Mouse (Mus musculus) left cerebral cortex, adult 8-10 months (tissue): ENCODE results near the gene Sbk2. TPM values are rescaled to one million over a fixed set of nuclear protein-coding genes. Genes with fewer than 3 reads are reported as not detected.
A peak's percentile ranks its signal among the peaks of the same experiment; 100 is the strongest.

Experiments
- DNase-seq, 2 experiments: peaks; one replicate each; pipeline ENCODE4 v3.0.0; 2022; ENCODE audit warnings: low spot score in 2 of 2
- total RNA-seq, 4 experiments: library from RNA; stranded (reverse); gene quantifications; 2 replicates each; pipeline ENCODE4 v1.2.4; 2022

Sbk2 gene
- total RNA-seq, 4 experiments from 2014 or later, result 0.16 to 0.68 (median 0.26) TPM

DNA sequence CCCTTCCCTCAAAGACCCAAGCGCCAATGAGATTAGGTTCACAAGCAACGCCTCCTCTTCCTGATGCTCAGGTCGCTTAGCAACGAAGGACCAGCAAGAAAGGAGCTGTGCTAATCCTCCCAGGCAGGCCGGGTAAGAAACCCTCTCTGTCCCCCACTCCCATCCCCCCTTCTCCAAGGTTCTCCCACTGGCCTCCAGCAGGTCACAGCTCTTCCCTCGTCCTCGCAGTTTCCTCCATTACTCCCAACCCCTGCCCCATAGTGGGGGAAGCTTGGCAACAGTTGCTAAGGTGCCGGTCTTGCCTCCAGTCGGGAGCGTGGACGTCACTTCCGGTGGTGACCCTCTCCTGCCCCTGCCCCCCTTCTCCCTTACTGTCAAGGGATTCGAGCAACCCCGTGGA, 41.7 kb downstream of the Sbk2 start:
- peak; percentile 78 to 90 for DNase-seq

DNA sequence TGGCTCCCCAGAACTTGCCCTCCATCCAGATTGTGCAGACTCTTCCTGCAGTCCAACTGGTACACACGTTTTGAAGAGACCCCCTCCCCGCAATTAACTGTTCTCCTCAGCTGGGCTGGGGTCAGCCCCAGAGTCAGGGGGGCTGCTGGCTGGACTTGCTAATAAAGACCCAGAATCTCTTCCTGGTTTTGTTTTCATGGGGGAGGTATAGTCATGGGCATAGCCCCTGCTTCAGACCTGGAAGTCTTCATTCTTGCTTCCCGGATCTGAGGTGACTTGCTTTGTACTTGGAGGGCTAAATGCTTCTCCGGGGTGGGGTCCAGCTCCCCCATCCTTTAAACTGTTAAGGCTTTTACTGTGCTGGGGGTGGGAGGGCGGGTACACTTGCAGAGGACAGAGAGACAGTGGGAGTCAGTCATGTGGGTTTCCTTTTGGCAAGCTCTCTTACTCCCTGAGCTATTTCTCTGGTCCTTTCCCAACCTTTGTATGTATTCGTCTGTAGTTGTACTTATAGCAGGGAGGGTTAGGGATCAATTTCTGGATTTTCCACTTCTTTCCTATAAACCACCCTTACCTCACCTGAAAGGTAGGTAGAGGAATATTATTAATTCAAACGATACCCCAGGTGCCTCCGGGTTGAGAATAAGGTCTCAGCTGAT, 42.3 kb downstream of the Sbk2 start, which contains the start of gene Nat14:
Gene Nat14 (plus strand): TSS at position 205 of the 659 bp plus-strand sequence.
- no peak for DNase-seq

- DNase-seq, result no peak
These were observed 43.0 kb downstream of the Sbk2 start for GRCm38 (mm10) chr7:4920976-4921823.

GRCm38 (mm10) chr7:4920496-4920895, 43.7 kb downstream of the Sbk2 start:
- no peak for DNase-seq

DNA sequence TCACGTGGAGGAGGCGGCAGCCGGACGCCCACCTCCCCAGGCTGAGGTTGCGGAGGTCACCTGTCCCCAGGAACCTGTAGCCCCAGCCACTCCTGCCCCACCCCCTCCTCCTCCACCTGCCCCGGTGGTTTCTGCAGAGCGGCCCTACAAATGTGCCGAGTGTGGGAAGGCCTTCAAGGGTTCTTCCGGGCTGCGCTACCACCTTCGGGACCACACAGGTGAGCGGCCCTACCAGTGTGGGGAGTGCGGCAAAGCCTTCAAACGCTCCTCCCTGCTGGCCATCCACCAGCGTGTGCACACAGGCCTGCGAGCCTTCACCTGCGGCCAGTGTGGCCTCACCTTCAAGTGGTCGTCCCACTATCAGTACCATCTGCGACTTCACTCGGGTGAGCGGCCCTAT, 44.2 kb downstream of the Sbk2 start:
- DNase-seq, result no peak

DNA sequence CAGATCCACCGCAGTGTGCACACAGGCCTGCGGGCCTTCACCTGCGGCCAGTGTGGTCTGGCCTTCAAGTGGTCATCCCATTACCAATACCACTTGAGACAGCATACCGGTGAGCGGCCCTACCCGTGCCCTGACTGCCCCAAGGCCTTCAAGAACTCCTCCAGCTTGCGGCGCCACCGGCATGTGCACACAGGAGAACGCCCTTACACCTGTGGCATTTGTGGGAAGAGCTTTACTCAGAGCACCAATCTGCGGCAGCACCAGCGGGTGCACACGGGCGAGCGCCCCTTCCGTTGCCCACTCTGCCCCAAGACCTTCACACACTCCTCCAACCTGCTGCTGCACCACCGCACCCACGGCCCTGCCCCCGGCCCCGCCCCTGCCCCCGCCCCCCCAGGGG, 45.1 kb downstream of the Sbk2 start:
- DNase-seq, result no peak

DNA sequence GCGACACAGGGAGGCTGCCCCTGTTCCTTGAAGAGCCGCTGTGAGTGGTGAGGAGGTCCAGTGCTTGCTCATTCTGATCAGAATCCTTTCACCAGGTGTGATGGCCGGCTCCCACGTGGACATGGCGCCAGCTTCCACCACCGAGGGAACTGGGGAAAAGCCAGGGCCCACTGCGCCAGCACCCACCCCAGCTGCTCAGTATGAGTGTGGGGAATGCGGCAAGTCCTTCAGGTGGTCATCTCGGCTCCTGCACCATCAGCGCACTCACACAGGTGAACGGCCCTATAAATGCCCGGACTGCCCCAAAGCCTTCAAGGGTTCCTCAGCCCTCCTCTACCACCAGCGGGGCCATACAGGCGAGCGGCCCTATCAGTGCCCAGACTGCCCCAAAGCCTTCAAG, 45.5 kb downstream of the Sbk2 start:
- no peak for DNase-seq

GRCm38 (mm10) chr7:4917494-4917893, 46.7 kb downstream of the Sbk2 start:
- DNase-seq, result no peak

DNA sequence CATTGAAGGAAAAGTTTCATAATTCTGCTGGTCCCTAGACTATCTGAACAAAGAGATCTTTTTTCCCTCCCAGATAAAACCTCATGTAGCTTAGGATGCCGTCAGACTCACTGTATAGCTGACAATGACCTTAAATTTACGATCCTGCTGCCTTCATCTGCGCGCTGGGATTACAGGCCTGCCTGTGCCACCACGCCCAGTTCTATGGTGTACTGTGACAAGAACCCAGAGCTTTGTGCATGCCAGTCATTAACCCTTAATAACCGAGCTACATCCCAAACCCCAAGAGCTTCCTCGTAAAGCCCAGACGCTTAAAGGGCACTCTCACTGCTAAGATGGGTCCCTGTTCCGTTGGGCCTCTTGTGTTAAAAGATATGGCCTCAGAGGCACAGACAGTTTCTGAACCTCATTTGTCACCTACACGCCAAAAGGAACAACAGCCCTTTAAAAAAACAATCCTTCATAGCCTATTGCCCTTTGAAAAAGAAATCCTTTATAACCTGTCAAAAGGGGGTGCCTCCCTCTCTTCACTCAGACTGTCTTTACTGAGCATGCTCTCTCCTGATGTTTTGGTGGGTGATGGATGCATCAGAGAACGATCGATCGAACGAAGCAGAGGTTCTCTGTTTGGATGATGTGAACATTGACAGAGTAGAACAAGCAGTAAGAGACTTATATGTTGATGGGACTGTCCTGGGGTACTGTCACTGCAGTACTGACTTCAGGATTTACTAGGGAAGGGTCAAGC, 48.4 kb downstream of the Sbk2 start:
- no peak for DNase-seq

DNA sequence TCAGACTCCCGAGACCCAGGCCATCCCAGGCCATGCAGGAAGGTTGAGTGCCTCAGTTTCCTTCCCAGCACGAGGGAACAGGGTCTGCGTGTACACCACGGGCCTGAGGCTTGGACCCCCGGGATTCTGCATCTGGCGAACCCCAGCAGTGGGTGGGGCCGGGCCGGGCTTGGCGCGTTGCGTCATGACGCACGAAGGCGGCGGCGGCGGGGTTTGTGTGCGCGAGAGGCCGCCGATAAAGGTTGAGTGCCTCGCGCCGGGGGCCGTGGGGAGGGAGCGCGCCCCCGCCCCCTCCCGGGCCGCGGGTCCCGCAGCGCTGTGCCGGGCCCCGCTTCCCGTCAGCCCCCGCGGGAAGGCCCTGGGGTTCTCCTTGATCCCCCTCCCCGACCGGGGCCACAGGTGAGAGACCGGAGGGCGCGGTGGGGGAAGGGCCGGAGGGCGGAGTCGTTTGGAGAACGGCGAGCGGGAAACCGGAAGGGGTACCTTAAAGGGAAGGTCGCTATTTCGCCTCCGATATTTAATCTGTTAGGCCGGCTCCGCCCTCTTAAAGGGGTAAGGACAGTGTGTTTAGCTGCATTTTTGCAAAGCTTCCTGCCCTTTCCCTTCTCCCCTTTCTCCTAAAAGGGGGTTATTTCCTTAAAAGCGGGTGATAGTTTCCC, 49.1 kb downstream of the Sbk2 start, which contains the start of gene Zfp628:
Gene Zfp628 (plus strand): TSS at position 211 of the 659 bp plus-strand sequence.
- DNase-seq, result peak; percentile 90 to 91

GRCm38 (mm10) chr7:4912248-4912647, 52.0 kb downstream of the Sbk2 start:
- no peak for DNase-seq

- DNase-seq, result no peak
These were observed 52.6 kb downstream of the Sbk2 start for GRCm38 (mm10) chr7:4911561-4911960.

GRCm38 (mm10) chr7:4906466-4906950, 57.7 kb downstream of the Sbk2 start, which contains the start of gene Gm36210:
Gene Gm36210, minus strand, starts transcription at chr7:4906516.
- DNase-seq, result no peak

DNA sequence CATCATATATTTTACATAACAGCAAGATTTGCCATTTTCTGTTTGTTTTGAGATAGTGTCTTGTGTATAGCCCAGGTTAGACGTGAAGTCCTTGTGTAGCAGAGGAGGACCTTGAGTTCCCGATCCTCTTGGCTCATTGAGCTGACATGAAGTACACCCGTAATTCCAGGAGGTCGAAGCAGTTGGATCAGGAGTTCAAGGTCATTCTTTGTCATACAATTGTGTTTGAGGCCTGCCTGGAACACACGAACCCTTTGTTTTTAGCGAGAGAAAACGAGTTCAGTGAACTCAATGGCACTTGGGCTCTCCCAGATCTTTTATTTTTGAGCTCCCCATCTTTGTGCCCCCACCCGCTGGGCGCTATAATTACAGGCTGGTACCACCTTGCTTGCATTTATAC, 61.8 kb downstream of the Sbk2 start:
- DNase-seq, result no peak

DNA sequence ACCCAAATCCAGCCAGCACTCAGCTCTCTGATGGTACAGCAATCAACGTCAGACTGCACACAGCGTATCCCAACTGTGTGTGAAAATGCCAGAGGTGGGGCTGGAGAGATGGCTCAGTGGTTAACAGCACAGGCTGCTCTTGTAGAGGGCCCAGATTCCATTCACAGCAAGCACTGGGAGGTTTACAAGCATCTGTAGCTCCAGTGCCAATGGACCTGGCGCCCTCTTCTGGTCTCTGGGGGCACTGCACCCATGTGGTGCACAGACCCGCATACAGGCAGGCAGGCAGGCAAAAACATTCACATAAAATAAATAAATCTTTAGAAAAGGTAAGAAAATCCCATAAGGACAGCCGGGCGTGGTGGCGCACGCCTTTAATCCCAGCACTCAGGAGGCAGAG, 63.0 kb downstream of the Sbk2 start:
- no peak for DNase-seq

DNA sequence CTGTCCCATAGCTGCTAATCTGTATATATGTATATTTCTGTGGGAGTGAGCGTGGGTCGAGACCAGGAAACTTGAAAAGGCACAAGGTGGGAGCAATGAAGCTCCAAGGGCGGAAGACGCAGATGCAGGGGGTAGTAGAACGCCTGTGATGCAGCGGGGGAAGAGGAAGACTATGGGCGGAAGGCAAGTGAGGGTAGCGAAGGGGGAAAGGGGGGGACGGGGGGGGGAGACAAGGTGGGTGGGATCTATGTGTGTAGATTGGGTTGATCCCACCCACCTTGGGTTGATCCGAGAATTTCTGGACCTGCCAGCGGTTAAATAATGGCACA, 63.7 kb downstream of the Sbk2 start:
- DNase-seq, result no peak

DNA sequence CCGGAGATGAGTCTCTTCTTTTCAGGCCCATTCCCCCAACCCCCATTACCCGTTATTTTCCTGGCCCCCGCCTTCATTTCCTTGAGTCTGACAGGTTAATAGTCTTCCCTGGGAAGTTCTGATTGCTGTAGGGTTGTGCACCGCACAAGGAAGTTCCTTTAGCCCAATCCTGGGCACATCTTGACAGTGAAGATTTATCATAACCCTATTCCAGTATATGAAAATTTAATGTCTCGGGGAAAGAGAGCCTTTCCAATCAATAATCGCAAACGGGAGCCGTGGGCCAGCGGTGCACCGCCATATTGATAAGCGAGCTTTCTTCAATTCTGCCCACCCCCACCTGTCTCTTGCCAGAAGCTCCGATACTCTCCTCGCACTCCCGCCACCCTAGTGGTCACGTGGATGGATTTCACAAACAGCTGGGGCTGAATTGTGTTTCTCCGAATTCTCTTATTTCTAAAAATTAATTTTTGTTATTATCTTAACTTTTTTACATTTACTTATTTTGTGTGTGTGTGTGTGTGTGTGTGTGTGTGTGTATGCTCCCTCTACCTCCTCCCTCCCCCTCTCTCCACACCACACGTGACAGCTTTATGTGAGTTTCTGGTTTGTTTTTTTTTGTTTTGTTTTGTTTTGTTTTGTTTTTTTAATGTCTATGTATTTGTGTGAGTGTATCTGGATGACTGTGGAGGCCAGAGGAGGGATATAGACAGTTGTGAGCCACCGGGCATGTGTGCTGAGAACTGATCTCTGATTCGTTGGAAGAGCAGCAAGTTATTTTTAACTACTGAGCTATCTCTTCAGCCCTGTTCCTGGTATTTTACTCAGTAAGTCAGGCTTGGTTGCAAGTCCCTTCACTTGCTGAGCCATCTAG, 64.3 kb downstream of the Sbk2 start:
- no peak for DNase-seq

DNA sequence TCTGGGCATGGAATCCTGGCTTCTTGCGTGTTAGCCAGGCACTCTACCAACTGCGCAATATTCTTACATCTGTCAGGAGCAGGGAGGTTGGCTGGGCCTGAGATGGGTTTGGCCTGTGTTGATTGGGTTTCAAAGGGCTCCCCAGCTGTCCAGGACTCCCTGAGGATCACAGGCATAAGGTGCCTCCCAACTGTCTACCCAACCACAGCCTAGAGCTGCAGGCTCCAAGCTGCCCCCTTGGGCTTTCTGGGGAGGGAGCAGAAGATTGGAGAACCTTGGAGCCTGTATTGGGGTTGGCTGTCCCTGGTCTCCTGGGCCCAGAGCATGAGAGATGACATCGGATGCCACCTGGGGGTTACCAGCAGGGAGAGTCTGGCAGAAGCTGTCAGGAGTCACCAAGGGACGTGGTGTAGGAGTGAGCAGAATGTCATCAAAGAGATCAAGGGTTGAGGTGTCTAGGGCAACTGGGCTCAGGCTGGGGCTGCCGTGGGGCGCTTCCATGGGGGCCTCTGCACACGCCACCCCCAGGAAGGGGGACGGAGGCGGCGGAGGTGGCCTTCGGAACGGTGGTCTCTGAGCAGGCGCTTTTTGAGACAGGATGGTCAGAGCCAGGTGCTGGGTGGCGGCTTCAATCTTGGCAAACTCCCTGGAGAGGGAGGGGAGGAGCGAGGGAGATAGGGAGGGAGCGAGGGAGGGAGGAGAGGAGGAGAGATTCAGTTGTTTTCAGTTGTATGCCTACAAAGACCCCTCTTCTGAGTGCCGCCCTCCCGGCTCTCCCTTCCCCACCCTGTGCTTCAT, 65.2 kb downstream of the Sbk2 start:
- no peak for DNase-seq

DNA sequence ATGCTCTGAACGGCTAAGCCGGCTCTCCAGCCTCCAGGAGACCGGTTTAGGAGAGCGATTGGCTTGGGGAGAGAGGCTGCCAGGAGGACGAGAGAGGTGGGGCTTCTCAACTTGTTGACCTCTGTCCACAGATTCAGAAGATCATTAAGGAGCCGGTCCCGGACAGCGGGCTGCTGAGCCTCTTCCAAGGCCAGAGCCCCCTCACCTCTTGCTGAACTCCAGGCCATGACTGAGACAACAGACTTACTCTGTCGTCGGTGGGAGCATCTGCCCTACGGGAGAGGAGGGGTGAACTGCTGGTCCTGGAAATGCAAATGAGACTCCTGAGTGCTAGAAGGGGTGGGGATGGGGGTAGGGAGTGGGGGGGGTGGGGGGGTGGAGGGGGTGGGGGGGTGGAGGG, 69.0 kb downstream of the Sbk2 start:
- no peak for DNase-seq
